Mouse (Mus musculus) stomach, postnatal 0 days (tissue): ENCODE data around the gene Pkp4.

Experiments
- CTCF ChIP-seq: IDR thresholded peaks from 2 replicates; pipeline ENCODE4 v1.5.1; 2016; ENCODE audit warnings: antibody characterized with exemption, low read depth, mild to moderate bottlenecking, moderate library complexity
- EP300 ChIP-seq: optimal IDR thresholded peaks from 2 replicates; pipeline ENCODE3; 2016; ENCODE audit warnings: antibody characterized with exemption

DNA sequence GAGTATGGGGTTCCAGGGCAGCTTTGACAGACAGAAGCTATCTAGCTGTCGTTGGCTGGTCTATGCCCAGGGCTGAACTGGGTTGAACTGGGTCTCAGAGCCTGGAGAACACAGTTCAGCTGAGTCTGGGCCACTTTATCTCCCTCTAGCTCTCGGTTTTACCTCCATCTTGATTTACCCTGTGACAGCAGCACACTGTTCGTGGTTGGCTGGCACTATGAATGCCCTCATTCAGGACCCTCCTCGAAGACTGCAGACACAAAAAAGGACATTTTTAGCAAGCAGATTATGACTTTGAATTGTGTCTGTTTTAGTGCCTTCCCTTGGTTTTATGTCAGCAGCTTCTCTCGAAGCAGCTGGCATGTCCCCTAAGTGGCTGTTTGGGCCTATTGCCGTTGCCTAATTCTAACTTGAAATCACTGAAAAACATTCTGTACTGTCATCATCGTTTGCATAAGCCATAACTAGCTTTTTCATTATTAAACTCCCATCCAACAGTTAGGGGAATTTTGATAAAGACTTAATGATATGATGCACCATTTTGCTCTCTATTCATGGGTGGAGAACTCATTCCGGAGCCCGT, 199.2 kb downstream of the Pkp4 start:
- TF ChIP-seq CTCF (no peak), EP300 (no peak)
